Mouse (Mus musculus): ENCODE results near the gene Rdm1. TPM values are rescaled to one million over a fixed set of nuclear protein-coding genes. Genes with fewer than 3 reads are reported as not detected.

Rdm1 gene
- total RNA-seq, 2 experiments from 2014 or later = 24.0 to 31.6 TPM

DNA sequence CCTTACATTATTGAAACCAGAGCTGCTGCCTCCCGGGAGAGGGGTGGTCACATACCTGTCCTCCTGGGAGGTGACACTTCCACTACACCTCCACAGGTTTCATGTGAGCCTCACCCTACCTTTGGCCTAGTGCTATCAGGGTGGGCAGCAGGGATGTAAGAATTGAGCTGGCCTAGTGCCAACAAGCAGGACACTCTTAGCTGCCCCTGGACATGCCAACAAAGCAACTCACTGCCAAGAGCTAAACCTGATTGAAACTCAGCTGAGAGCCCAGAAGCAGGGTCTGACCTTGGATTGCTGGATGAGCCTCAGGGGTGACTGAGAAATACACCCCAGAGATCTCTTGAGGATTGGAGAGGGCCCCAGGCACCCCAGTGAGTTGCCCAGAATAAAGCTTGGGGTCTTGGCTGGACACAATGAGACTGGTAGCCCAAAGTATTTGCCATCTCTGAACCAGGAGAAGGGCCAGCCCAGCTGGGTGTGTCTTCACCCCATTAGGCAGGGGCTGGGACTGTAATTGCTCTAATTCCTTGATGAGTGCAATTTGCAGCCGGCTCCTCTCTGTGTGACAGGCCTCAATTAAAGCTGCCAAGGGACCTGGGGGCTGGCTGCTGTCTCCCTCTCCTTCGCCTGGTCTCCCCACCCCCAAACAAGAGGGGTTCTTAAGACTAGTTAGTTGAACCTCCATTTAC is 53.8 kb downstream of the Rdm1 start:
- DNase-seq = no peak

GRCm38 (mm10) chr11:101681968-101682367 is 55.0 kb downstream of the Rdm1 start:
- no peak for DNase-seq

GRCm38 (mm10) chr11:101682410-101682960 is 55.5 kb downstream of the Rdm1 start:
- DNase-seq = no peak

Other genes starting within 250 kb of the Rdm1 start
- 10 to 100 TPM; 30.1 to 35.2 TPM for gene Aarsd1, start 209.6 kb upstream of the Rdm1 start, total RNA-seq (2021)
- gene Gm27029, start 202.4 kb upstream of the Rdm1 start, total RNA-seq (2021) = 1 to 10 TPM; 2.6 to 5.6 TPM
- 10 to 100 TPM; 24.1 to 26.7 TPM for gene Rundc1, start 202.1 kb upstream of the Rdm1 start, total RNA-seq (2021)
- gene Ptges3l, start 201.9 kb upstream of the Rdm1 start, total RNA-seq (2021) = 1 to 10 TPM; 2.6 to 3.4 TPM
- 10 to 100 TPM; 77.7 to 94.3 TPM for gene Rpl27, start 184.9 kb upstream of the Rdm1 start, total RNA-seq (2021)
- 10 to 100 TPM; 39.1 to 41.8 TPM for gene Ifi35, start 178.8 kb upstream of the Rdm1 start, total RNA-seq (2021)
- 10 to 100 TPM; 10.2 to 11.6 TPM for gene Rnd2, start 162.2 kb upstream of the Rdm1 start, total RNA-seq (2021)
- 100 to 1,000 TPM; 123 to 141 TPM for gene Vat1, start 161.0 kb upstream of the Rdm1 start, total RNA-seq (2021)
- gene Brca1, start 75.2 kb upstream of the Rdm1 start, total RNA-seq (2021) = 1 to 10 TPM; 2.4 to 2.9 TPM
- gene Nbr1, start 75.0 kb upstream of the Rdm1 start, total RNA-seq (2021) = 100 to 1,000 TPM; 128 to 134 TPM
- gene Tmem106a, start 45.0 kb upstream of the Rdm1 start, total RNA-seq (2021) = 10 to 100 TPM; 10.9 to 11.1 TPM
- gene Gm11634, start 27.9 kb upstream of the Rdm1 start, total RNA-seq (2021) = not detected
- 10 to 100 TPM; 11.4 to 12.5 TPM for gene Arl4d, start 38.3 kb downstream of the Rdm1 start, total RNA-seq (2021)
- gene Dhx8, start 105.7 kb downstream of the Rdm1 start, total RNA-seq (2021) = 10 to 100 TPM; 23.9 to 25.7 TPM
- 1 to 10 TPM; 1.2 to 3.0 TPM for gene Etv4, start 158.2 kb downstream of the Rdm1 start, total RNA-seq (2021)

Data from adrenal gland, postnatal 36 days (tissue).